Mouse (Mus musculus) spleen, adult 2 months (tissue): Measurements from ENCODE around the gene Tmed9.

Source experiments
- CTCF ChIP-seq: fragments of 200-500 bp; IDR thresholded peaks from 2 replicates; pipeline ENCODE4 v1.5.1; 2011; ENCODE audit warnings: mild to moderate bottlenecking, inconsistent platforms; ENCODE audit not compliant: insufficient read depth, insufficient read length, insufficient replicate concordance; ENCODE audit errors: extremely low read depth
- POLR2A ChIP-seq: fragments of 200-500 bp; IDR thresholded peaks from 2 replicates; pipeline ENCODE4 v1.6.1; 2011; ENCODE audit warnings: low read depth, low read length, inconsistent platforms

DNA sequence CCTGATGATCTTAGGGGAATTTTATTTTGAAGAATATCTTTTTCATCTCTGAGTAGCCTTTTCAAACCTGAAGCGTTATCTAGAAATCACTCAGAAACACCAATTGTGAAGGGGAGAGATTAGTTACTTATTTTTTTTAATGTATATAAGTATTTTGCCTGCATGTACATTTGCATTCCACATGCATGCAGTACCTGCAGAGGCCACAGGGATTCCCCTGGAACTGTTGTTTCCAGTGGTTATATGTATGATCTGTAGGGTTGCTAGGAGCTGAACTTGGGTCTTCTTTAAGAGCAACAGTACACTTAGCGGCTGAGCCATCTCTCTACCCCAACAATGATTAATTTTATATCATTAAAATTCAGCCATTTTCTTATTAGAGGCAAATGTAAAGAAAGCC lies 71.0 kb downstream of the Tmed9 start:
- TF ChIP-seq POLR2A (no peak), CTCF (no peak)
